Mouse (Mus musculus) midbrain, embryonic 11.5 days (tissue): ENCODE results near the gene Padi3. TPM values are rescaled to one million over a fixed set of nuclear protein-coding genes. Genes with fewer than 3 reads are reported as not detected.

Experiments used
- ATAC-seq: fragments of 200-750 bp; cut with Nextera tagmentation; 2 replicates; pipeline ENCODE4 v1.8.0; 2017; ENCODE audit warnings: moderate TSS enrichment, moderate library complexity; ENCODE audit not compliant: low FRiP score
- DNase-seq: peaks from one replicate; pipeline ENCODE4 v3.0.0; 2015; ENCODE audit warnings: low spot score; ENCODE audit errors: missing footprints
- H3K27ac ChIP-seq: fragments of 300-500 bp; sonication (generic); 2 replicates; pipeline ENCODE4 v1.5.1; 2014; ENCODE audit warnings: low read depth, low read length
- H3K27me3 ChIP-seq: fragments of 300-500 bp; sonication (generic); 2 replicates; pipeline ENCODE4 v1.6.1; 2014; ENCODE audit warnings: mild to moderate bottlenecking, low read length, moderate library complexity, mixed read lengths; ENCODE audit not compliant: control insufficient read depth, insufficient read depth
- H3K36me3 ChIP-seq: fragments of 300-500 bp; sonication (generic); 2 replicates; pipeline ENCODE4 v1.6.1; 2014; ENCODE audit warnings: mild to moderate bottlenecking, low read length, moderate library complexity, mixed read lengths; ENCODE audit not compliant: control insufficient read depth, insufficient read depth
- H3K4me1 ChIP-seq: fragments of 300-500 bp; sonication (generic); 2 replicates; pipeline ENCODE4 v1.6.1; 2014; ENCODE audit warnings: low read length; ENCODE audit not compliant: control insufficient read depth, insufficient read depth
- H3K4me2 ChIP-seq: fragments of 300-500 bp; sonication (generic); 2 replicates; pipeline ENCODE4 v1.6.1; 2014; ENCODE audit warnings: mild to moderate bottlenecking, moderate library complexity
- H3K4me3 ChIP-seq: fragments of 300-500 bp; sonication (generic); 2 replicates; pipeline ENCODE4 v1.5.1; 2014; ENCODE audit warnings: low read depth, low read length
- H3K9ac ChIP-seq: fragments of 300-500 bp; sonication (generic); 2 replicates; pipeline ENCODE4 v1.6.1; 2014; ENCODE audit warnings: low read length
- H3K9me3 ChIP-seq: fragments of 300-500 bp; sonication (generic); 2 replicates; pipeline ENCODE4 v1.6.1; 2016; ENCODE audit warnings: low read length; ENCODE audit not compliant: control insufficient read depth
- WGBS: fragments of 180-500 bp; shearing (Covaris S2); extraction: QIAGEN DNeasy Blood & Tissue Kit; methylation state at CpG from one replicate; pipeline ENCODE4 v1.1.7; 2014; 5-methylcytosine and 5-hydroxymethylcytosine counted together
- polyA plus RNA-seq: library from polyadenylated mRNA; unstranded; fragments of >200 nt; fragmentation: Nextera tagmentation; extraction: Ambion mirVana; gene quantifications from 2 replicates; pipeline ENCODE4 v1.2.1, GENCODE M21; 2014

Padi3 gene
- polyA plus RNA-seq, 1 experiment from 2014 or later: not detected

DNA sequence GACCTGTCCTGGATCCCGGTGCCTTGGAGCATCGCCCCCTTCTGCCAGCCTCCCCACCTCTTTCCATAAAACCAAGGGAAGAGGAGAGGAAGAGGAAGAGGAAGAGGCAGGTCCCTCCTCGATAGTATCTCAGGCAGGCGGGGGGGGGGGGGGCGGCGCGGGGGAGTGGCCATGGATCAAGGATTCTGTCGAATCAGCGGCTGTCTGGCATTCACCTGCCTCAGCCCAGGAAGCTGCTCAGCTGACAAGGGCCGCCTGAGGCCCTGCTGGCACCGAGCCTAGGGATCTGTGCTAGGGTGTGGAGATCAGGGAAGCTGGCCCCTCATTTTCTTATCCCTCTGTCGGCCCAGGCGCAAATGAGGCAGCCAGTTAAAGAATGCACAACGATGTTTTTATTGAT is 2.2 kb upstream of the Padi3 start:
- 40% methylated on average over 11 of the region's 14 CpGs for WGBS
- no peak overlapping the region for H3K9ac ChIP-seq
- H3K36me3 ChIP-seq: no peaks in the 10 kb centered on the region
- H3K4me2 ChIP-seq: no peak overlapping the region
- H3K9me3 ChIP-seq: no peaks in the 10 kb centered on the region
- no peak overlapping the region for H3K27ac ChIP-seq
- H3K4me3 ChIP-seq: no peak overlapping the region
- no peaks in the 10 kb centered on the region; the same call in none of the 2 replicates for H3K27me3 ChIP-seq
- ATAC-seq: no peak
- no peak for DNase-seq
- H3K4me1 ChIP-seq: 0 out of 2 replicates have a peak, but pooled peaks cover 3% of the 10 kb centered on the region

DNA sequence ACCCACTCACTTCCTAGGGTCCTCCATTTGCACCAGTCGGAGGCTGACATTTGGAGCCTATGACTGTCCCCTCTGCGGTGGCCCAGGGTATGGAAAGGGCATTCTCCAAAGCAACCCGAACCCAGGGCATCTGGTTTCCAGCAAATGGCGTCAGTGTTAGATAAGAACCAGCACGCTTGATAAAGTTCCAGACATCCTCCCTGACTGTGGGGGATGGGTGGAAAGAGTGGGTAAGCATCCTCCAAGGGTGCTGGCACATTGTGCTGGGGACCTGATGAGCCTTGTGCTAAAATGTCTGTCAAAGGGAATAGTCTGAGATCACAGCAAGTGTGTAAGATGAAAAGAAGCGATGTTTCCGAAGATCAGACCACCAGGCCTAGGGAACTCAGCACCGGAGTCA is 1.7 kb upstream of the Padi3 start:
- Histone ChIP-seq H3K9me3 (no peaks in the 10 kb centered on the region), H3K27ac (no peak overlapping the region), H3K9ac (no peak overlapping the region), H3K36me3 (no peaks in the 10 kb centered on the region), H3K4me1 (0 out of 2 replicates have a peak, but pooled peaks cover 3% of the 10 kb centered on the region), H3K27me3 (no peaks in the 10 kb centered on the region; the same call in none of the 2 replicates), H3K4me2 (no peak overlapping the region), H3K4me3 (no peak overlapping the region)
- ATAC-seq: no peak
- 81% methylated on average over 8 of the region's 8 CpGs for WGBS
- DNase-seq: no peak

DNA sequence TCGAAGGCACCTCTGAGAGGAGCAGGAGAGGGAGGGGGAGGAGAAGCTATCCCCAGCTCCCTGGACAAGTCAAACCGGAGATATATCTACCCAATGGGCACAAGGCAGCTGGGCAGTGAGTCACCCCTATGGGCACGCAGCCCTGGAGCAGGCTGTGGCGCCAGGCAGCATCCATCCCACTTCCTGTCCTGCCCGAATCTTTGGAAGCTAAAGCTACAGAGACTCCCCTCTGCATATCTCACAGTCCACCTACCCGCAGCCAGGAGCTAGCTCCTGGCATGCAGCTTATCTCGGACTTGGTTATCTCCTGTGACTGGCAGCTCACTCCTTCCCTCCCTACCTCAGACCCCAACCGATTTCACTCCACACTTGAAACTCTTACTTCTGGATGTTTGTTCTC is 1.3 kb downstream of the Padi3 start:
- no peak overlapping the region for H3K4me2 ChIP-seq
- no peaks in the 10 kb centered on the region; the same call in 1 of the 2 replicates for H3K27me3 ChIP-seq
- H3K36me3 ChIP-seq: no peaks in the 10 kb centered on the region
- no peak overlapping the region for H3K27ac ChIP-seq
- H3K4me3 ChIP-seq: no peak overlapping the region
- no peak for DNase-seq
- no peak for ATAC-seq
- H3K4me1 ChIP-seq: no peaks in the 10 kb centered on the region
- no peak overlapping the region for H3K9ac ChIP-seq
- no peaks in the 10 kb centered on the region for H3K9me3 ChIP-seq
- WGBS: 81% methylated on average over 8 of the region's 8 CpGs

GRCm38 (mm10) chr4:140804601-140805000 is 5.8 kb downstream of the Padi3 start:
- Histone ChIP-seq H3K4me2 (no peak overlapping the region), H3K4me3 (no peak overlapping the region), H3K27ac (no peak overlapping the region), H3K36me3 (no peaks in the 10 kb centered on the region), H3K9me3 (no peaks in the 10 kb centered on the region), H3K4me1 (no peaks in the 10 kb centered on the region), H3K9ac (no peak overlapping the region), H3K27me3 (no peaks in the 10 kb centered on the region)
- DNase-seq (no peak), ATAC-seq (no peak)
- 91% methylated on average over 9 of the region's 9 CpGs for WGBS

- DNase-seq (no peak), ATAC-seq (no peak)
- Histone ChIP-seq H3K27me3 (no peaks in the 10 kb centered on the region), H3K27ac (no peak overlapping the region), H3K4me2 (no peak overlapping the region), H3K4me3 (no peak overlapping the region), H3K36me3 (no peaks in the 10 kb centered on the region), H3K9me3 (no peaks in the 10 kb centered on the region), H3K4me1 (no peaks in the 10 kb centered on the region), H3K9ac (no peak overlapping the region)
- whole genome bisulfite sequencing: 71% methylated on average over 3 of the region's 3 CpGs
Observed at GRCm38 (mm10) chr4:140801364-140801763, 9.1 kb downstream of the Padi3 start.

DNA sequence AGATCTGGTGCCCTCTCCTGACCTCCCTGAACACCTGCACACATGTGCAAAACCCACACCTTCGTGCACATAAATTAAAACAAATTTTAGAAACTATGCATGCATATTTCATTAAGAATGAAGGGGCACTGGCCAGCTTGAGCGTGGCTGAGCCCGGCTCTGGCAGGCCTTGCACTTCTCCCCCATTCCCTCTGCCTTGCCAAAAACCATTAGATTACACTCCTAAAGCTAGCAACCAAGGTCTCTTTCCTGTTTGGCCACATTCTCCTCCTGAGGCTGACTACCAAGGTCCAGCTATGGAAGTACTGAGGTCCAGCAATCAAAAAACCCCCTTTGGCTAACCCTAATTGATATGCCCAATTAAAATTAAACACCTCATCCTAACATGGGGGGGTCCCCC is 13.7 kb downstream of the Padi3 start:
- H3K4me1 ChIP-seq: no peaks in the 10 kb centered on the region
- H3K27ac ChIP-seq: no peak overlapping the region
- 85% methylated on average over 3 of the region's 3 CpGs for WGBS
- H3K36me3 ChIP-seq: no peaks in the 10 kb centered on the region
- no peaks in the 10 kb centered on the region for H3K9me3 ChIP-seq
- H3K4me3 ChIP-seq: no peak overlapping the region
- H3K9ac ChIP-seq: no peak overlapping the region
- H3K27me3 ChIP-seq: no peaks in the 10 kb centered on the region
- no peak for ATAC-seq
- no peak overlapping the region for H3K4me2 ChIP-seq
- DNase-seq: no peak

- 89% methylated on average over 9 of the region's 9 CpGs for WGBS
- H3K4me1 ChIP-seq: no peaks in the 10 kb centered on the region
- no peak for ATAC-seq
- H3K27ac ChIP-seq: no peak overlapping the region
- no peak overlapping the region for H3K9ac ChIP-seq
- no peaks in the 10 kb centered on the region for H3K36me3 ChIP-seq
- no peaks in the 10 kb centered on the region for H3K9me3 ChIP-seq
- H3K4me2 ChIP-seq: no peak overlapping the region
- no peak for DNase-seq
- no peaks in the 10 kb centered on the region for H3K27me3 ChIP-seq
- no peak overlapping the region for H3K4me3 ChIP-seq
Observed at GRCm38 (mm10) chr4:140794678-140795077, 15.8 kb downstream of the Padi3 start.

- H3K36me3 ChIP-seq: no peaks in the 10 kb centered on the region
- no peaks in the 10 kb centered on the region for H3K4me1 ChIP-seq
- no peak overlapping the region for H3K4me2 ChIP-seq
- no peak overlapping the region for H3K4me3 ChIP-seq
- DNase-seq: peak; percentile 84
- H3K9ac ChIP-seq: no peak overlapping the region
- no peak for ATAC-seq
- H3K27ac ChIP-seq: no peak overlapping the region
- H3K27me3 ChIP-seq: no peaks in the 10 kb centered on the region
- 59% methylated on average over 9 of the region's 9 CpGs for WGBS
- H3K9me3 ChIP-seq: no peaks in the 10 kb centered on the region
Observed at GRCm38 (mm10) chr4:140793795-140794194, 16.7 kb downstream of the Padi3 start.

DNA sequence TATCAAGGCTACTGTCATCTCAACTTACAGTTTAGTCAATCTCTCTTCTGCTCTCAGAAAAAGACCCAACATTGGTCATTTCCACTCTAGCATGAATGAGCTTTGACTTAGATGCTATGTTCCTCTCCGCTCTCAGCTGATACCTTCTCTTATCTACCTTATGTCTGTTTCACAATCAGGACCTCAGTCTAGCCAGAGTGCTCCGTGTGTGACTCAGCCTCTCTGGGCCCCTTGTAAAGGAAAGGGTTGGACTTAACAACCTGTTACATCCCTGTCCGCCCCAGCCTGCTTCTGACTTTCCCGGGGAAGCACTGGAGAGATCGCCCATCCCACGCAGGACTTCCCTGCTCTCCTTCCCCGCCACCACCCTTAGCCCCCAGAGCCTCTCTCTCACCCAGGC is 17.9 kb downstream of the Padi3 start:
- Histone ChIP-seq H3K27ac (no peak overlapping the region), H3K4me3 (no peak overlapping the region), H3K4me2 (no peak overlapping the region), H3K4me1 (no peaks in the 10 kb centered on the region), H3K36me3 (no peaks in the 10 kb centered on the region), H3K9me3 (no peaks in the 10 kb centered on the region), H3K9ac (no peak overlapping the region), H3K27me3 (no peaks in the 10 kb centered on the region)
- no peak for ATAC-seq
- 89% methylated on average over 7 of the region's 7 CpGs for WGBS
- peak; percentile 23 for DNase-seq

DNA sequence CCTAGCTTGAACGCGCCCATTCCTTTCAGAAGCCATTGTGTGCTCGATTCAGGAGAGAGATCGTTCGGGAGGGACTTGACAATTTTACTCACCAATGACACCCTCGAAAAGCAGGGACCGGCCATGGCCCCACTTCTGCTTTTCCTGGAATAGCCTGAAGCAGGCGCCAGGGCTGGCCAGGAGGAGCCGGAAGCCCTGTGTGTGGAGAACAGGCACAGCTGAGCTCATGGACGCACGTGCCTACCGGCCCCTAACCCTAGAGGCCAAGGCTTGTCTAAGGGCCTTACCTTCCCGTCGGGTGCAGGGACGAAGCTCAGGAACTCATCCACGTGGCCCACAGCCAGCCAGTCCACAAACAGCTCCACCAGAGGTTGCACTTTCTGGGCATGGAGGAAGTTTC is 19.4 kb downstream of the Padi3 start:
- Histone ChIP-seq H3K4me2 (no peak overlapping the region), H3K9ac (no peak overlapping the region), H3K4me3 (no peak overlapping the region), H3K36me3 (no peaks in the 10 kb centered on the region), H3K27ac (no peak overlapping the region), H3K9me3 (no peaks in the 10 kb centered on the region), H3K4me1 (no peaks in the 10 kb centered on the region), H3K27me3 (no peaks in the 10 kb centered on the region)
- DNase-seq (no peak), ATAC-seq (no peak)
- WGBS: 84% methylated on average over 16 of the region's 16 CpGs
